Mouse (Mus musculus) limb, embryonic 13.5 days (tissue): ENCODE measurements around the gene As3mt. TPM values are rescaled to one million over a fixed set of nuclear protein-coding genes. Genes with fewer than 3 reads are reported as not detected.
"Not testable (repeated sequence)": the region's sequence is repeated elsewhere in the genome, so short reads cannot be mapped to it uniquely, and the experiment has no call there.

ENCODE experiments used
- ATAC-seq: fragments of 200-750 bp; cut with Nextera tagmentation; 2 replicates; pipeline ENCODE4 v1.8.0; 2017; ENCODE audit warnings: low read depth, moderate number of reproducible peaks, moderate TSS enrichment; ENCODE audit not compliant: low FRiP score
- H3K27ac ChIP-seq: fragments of 300-500 bp; sonication (generic); 2 replicates; pipeline ENCODE4 v1.5.1; 2015; ENCODE audit warnings: inconsistent platforms, mild to moderate bottlenecking, moderate library complexity
- H3K27me3 ChIP-seq: fragments of 300-500 bp; sonication (generic); 2 replicates; pipeline ENCODE4 v1.6.1; 2015; ENCODE audit warnings: mild to moderate bottlenecking, inconsistent platforms
- H3K36me3 ChIP-seq: fragments of 300-500 bp; sonication (generic); 2 replicates; pipeline ENCODE4 v1.6.1; 2015; ENCODE audit warnings: inconsistent platforms, mild to moderate bottlenecking, moderate library complexity
- H3K4me1 ChIP-seq: fragments of 300-500 bp; sonication (generic); 2 replicates; pipeline ENCODE4 v1.6.1; 2015; ENCODE audit warnings: inconsistent platforms
- H3K4me2 ChIP-seq: fragments of 300-500 bp; sonication (generic); replicated peaks from 2 replicates; pipeline ENCODE4 v1.6.1; 2015; ENCODE audit warnings: inconsistent platforms, mild to moderate bottlenecking, moderate library complexity
- H3K4me3 ChIP-seq: fragments of 300-500 bp; sonication (generic); 2 replicates; pipeline ENCODE4 v1.5.1; 2015; ENCODE audit warnings: moderate library complexity, mild to moderate bottlenecking, inconsistent platforms
- H3K9ac ChIP-seq: fragments of 300-500 bp; sonication (generic); 2 replicates; pipeline ENCODE4 v1.6.1; 2015; ENCODE audit warnings: mild to moderate bottlenecking, inconsistent platforms
- H3K9me3 ChIP-seq: fragments of 300-500 bp; sonication (generic); 2 replicates; pipeline ENCODE4 v1.6.1; 2016; ENCODE audit warnings: inconsistent platforms
- WGBS: fragments of 180-500 bp; shearing (Covaris S2); methylation state at CpG from one replicate; pipeline ENCODE4 v1.1.7; 2015; 5-methylcytosine and 5-hydroxymethylcytosine counted together
- polyA plus RNA-seq: library from polyadenylated mRNA; unstranded; fragments of >200 nt; fragmentation: Nextera tagmentation; extraction: Ambion mirVana; gene quantifications from 2 replicates; pipeline ENCODE4 v1.2.1, GENCODE M21; 2015

The As3mt gene
- polyA plus RNA-seq, 1 experiment from 2014 or later, result 38.5 TPM

DNA sequence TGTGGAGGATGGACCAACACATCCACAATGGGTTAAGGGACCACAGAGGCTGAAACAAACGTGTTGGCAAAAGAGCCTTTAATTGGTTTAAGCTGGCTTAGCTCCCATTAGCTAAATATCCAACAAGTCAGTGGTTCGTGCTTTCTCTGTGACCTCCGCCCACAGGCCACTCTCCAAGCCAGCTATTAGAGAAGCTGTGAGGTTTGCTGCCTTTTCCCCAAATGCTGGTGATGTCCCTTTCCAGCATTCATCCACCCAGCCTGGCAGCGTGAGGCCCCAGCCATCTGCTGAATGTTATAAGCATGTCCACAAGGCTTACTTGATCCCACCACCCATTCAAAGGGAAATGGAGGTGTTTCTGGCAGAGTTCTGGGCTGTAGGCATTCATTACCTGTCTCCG lies 69.1 kb downstream of the As3mt start:
- Histone ChIP-seq H3K4me2 (no peak overlapping the region), H3K36me3 (no peaks in the 10 kb centered on the region), H3K4me3 (no peak overlapping the region), H3K27me3 (no peaks in the 10 kb centered on the region), H3K27ac (no peak overlapping the region), H3K9ac (no peak overlapping the region), H3K9me3 (no peaks in the 10 kb centered on the region), H3K4me1 (peaks cover 10% of the 10 kb centered on the region)
- WGBS, result 53% methylated on average over 5 of the region's 5 CpGs
- no peak for ATAC-seq

DNA sequence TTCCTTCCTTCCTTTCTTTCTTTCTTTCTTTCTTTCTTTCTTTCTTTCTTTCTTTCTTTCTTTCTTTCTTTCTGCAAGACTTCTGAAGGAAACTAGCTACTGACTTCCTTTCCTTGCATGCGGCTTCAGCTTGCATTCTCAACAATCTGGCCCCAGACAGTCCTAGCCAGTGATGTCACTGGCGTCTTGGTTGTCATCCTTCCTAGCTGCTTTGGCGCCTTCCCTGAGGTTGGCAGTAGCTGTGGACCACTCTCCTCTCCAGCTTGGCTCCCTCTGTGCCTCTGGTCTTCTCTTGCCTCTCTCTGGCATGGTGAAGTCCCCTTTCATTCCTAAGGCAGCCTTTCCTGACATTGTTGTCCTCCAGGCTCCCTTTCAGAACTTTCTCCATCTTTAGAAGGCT lies 69.6 kb downstream of the As3mt start:
- no peaks in the 10 kb centered on the region for H3K9me3 ChIP-seq
- no peaks in the 10 kb centered on the region for H3K27me3 ChIP-seq
- WGBS, result 81% methylated on average over 3 of the region's 3 CpGs
- H3K4me3 ChIP-seq, result no peak overlapping the region
- no peak for ATAC-seq
- H3K27ac ChIP-seq, result no peak overlapping the region
- no peak overlapping the region for H3K9ac ChIP-seq
- H3K4me1 ChIP-seq, result peaks cover 6% of the 10 kb centered on the region
- H3K4me2 ChIP-seq, result no peak overlapping the region
- no peaks in the 10 kb centered on the region for H3K36me3 ChIP-seq

DNA sequence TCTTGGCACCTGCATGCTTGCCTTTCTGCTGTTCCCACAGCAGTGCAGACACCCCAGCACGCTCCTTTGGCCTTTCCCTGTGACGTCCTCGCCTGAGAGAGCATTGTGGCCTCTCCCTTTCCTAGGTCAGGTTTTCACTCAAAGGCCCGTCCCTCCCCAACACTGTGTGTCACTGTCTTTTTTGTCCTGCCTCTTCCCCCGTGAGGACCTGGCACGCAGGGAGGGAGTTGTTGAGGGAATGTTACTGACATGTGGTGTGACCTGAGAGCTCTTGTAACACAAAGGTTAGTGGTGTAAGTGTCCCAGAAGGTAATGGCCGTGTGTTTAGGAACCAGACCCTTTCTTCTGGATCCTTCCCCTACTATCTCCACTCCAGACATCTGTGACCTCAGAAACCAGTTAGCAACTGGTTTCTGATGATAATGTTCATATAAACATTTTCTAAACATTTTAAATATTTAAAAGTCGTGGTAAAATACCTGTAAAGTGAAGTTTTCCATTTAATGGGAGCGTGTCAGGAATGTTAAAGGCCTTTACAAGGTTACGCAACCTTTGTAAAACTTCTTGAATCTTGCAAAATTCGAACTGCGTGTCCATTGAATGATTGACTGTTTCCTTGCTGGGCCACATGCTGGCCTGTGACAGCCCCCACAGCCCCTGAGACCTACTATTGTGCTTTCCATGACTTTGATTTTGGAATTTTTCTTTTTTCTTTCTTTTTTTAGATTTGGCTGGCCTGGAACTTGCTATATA lies 70.8 kb downstream of the As3mt start:
- WGBS, result 59% methylated on average over 12 of the region's 12 CpGs
- no peak overlapping the region for H3K9ac ChIP-seq
- ATAC-seq, result no peak
- no peaks in the 10 kb centered on the region for H3K36me3 ChIP-seq
- H3K27me3 ChIP-seq, result no peaks in the 10 kb centered on the region
- H3K4me3 ChIP-seq, result no peak overlapping the region
- no peaks in the 10 kb centered on the region for H3K9me3 ChIP-seq
- H3K4me2 ChIP-seq, result no peak overlapping the region
- no peaks in the 10 kb centered on the region for H3K4me1 ChIP-seq
- no peak overlapping the region for H3K27ac ChIP-seq

DNA sequence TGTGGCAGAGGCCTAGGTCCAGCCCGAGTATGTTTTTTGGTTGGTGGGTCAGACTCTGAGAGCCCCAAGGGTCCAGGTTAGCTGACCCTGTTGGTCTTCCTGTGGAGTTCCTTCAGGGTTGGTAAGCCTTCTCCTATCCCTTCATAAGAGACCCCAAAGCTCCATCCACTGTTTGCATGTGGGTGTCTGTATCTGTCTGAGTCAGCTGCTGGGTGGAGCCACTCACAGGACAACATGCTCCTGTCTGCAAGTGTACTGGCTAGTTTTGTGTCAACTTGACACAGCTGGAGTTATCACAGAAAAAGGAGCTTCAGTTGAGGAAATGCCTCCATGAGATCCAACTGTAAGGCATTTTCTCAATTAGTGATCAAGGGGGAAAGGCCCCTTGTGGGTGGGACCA lies 71.9 kb downstream of the As3mt start:
- not testable (repeated sequence) for H3K27me3 ChIP-seq, H3K4me1 ChIP-seq, H3K4me3 ChIP-seq, H3K27ac ChIP-seq, H3K4me2 ChIP-seq, H3K9me3 ChIP-seq, H3K36me3 ChIP-seq, ATAC-seq, H3K9ac ChIP-seq
- 94% methylated on average over 1 of the region's 1 CpGs for WGBS

DNA sequence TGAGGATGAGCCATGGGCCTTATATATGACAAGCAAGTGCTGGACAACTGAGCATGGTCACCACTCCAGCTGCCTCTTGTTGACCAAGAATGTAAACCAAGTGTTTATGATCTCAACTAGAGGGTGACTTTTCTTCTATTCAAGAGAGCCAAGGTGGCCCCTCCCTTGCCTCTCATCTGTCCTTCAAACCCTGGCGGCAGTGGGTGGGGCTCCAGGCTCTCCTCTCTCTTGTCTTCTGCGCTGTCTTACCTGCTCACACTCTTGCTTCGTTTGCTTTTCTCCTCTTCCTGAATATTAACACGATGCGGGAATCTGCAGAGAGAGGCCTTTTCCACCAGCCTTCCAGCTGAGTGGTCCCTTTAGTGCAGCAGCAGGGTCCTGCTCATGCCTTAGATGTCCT lies 76.8 kb downstream of the As3mt start:
- H3K36me3 ChIP-seq, result no peaks in the 10 kb centered on the region
- H3K27me3 ChIP-seq, result no peaks in the 10 kb centered on the region
- H3K4me3 ChIP-seq, result no peak overlapping the region
- no peaks in the 10 kb centered on the region for H3K4me1 ChIP-seq
- H3K4me2 ChIP-seq, result no peak overlapping the region
- no peak overlapping the region for H3K9ac ChIP-seq
- no peaks in the 10 kb centered on the region for H3K9me3 ChIP-seq
- ATAC-seq, result no peak
- no peak overlapping the region for H3K27ac ChIP-seq
- WGBS, result 70% methylated on average over 5 of the region's 5 CpGs

DNA sequence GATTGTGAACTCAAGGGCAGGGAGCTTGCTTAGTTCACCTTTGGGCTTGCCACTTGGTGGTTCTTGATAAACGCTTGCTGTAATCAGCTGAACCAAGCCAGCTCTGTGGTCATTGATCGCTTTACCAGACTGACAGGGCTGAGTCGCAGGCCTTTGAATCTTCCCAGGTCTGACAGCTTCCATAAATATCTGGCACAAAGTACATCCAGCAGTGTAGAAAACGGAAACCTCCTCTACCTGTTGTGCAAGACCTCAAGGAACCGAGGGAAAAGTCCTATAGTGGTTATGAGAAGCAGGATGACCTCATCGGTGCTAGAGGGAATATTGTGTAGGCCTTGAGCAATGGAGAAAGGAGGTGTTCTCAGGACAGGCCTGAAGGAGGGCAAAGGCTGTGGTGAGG lies 77.2 kb downstream of the As3mt start:
- ATAC-seq, result no peak
- Histone ChIP-seq H3K9ac (no peak overlapping the region), H3K27me3 (no peaks in the 10 kb centered on the region), H3K9me3 (no peaks in the 10 kb centered on the region), H3K4me2 (no peak overlapping the region), H3K4me1 (no peaks in the 10 kb centered on the region), H3K27ac (no peak overlapping the region), H3K36me3 (no peaks in the 10 kb centered on the region), H3K4me3 (no peak overlapping the region)
- 77% methylated on average over 6 of the region's 6 CpGs for WGBS

DNA sequence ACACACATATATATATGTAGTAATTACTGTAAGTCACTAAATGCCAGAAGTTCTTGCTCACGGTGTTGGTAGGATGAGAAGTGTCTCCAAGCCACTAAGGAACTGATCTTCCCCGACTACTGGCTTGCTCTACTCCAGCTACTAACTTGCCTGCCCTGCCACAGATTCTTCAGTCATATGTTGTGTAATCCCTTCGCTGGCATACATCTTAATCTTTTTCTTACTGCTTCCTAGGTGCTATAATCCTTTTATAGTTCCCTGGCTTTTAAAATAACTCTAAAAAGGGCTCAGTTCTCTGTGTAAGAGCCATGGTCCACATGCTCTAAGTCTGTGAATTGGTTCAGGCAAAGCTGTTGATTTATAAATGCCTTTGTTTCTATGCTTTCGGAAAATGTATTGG lies 78.4 kb downstream of the As3mt start:
- H3K27me3 ChIP-seq, result no peaks in the 10 kb centered on the region
- no peak overlapping the region for H3K9ac ChIP-seq
- 76% methylated on average over 4 of the region's 4 CpGs for WGBS
- H3K27ac ChIP-seq, result no peak overlapping the region
- H3K9me3 ChIP-seq, result no peaks in the 10 kb centered on the region
- H3K4me3 ChIP-seq, result no peak overlapping the region
- no peaks in the 10 kb centered on the region for H3K4me1 ChIP-seq
- no peaks in the 10 kb centered on the region for H3K36me3 ChIP-seq
- no peak for ATAC-seq
- no peak overlapping the region for H3K4me2 ChIP-seq

DNA sequence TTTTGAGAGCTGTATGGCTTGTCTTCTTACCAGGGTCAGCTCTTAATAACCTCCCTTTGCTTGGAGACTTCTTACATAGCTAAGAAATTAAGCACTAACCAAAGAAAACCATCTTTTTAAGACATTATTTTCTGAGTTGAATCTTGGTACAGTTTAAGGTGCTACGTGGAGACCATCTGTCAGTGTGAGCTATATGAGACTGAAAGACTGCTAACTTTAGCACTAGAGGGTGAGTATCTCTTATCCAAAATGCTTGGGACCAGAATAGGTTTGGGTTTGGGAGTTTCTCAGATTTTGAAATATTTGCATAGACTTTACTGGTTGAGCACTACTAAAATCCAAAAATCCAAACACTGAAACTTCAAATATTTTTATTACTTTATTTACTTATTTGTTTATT lies 82.5 kb downstream of the As3mt start:
- no peak overlapping the region for H3K4me3 ChIP-seq
- no peak overlapping the region for H3K9ac ChIP-seq
- peaks cover 16% of the 10 kb centered on the region for H3K4me1 ChIP-seq
- H3K4me2 ChIP-seq, result no peak overlapping the region
- H3K36me3 ChIP-seq, result no peaks in the 10 kb centered on the region
- no peaks in the 10 kb centered on the region for H3K27me3 ChIP-seq
- 89% methylated on average over 1 of the region's 1 CpGs for WGBS
- H3K27ac ChIP-seq, result no peak overlapping the region
- H3K9me3 ChIP-seq, result no peaks in the 10 kb centered on the region
- no peak for ATAC-seq

Other genes with a start within 250 kb of the As3mt start
- gene Trim8, start 205.8 kb upstream of the As3mt start, polyA plus RNA-seq, result 13.6 and 14.2 TPM in 2 replicates
- 178 and 183 TPM in 2 replicates for gene Arl3, start 134.3 kb upstream of the As3mt start, polyA plus RNA-seq
- gene Sfxn2, start 134.1 kb upstream of the As3mt start, polyA plus RNA-seq, result 27.8 and 28.1 TPM in 2 replicates
- gene Wbp1l, start 108.4 kb upstream of the As3mt start, polyA plus RNA-seq, result 47.7 and 49.9 TPM in 2 replicates
- gene Cyp17a1, start 34.3 kb upstream of the As3mt start, polyA plus RNA-seq, result 0.05 TPM in 1 of 2 replicates, not detected in the other
- gene Borcs7, start 17.6 kb upstream of the As3mt start, polyA plus RNA-seq, result 15.7 and 18.1 TPM in 2 replicates
- gene Cnnm2, start 54.1 kb downstream of the As3mt start, polyA plus RNA-seq, result 3.2 and 4.1 TPM in 2 replicates